Comparison of ENCODE assay signal across 35 mouse cellular contexts in the genomic region with DNA sequence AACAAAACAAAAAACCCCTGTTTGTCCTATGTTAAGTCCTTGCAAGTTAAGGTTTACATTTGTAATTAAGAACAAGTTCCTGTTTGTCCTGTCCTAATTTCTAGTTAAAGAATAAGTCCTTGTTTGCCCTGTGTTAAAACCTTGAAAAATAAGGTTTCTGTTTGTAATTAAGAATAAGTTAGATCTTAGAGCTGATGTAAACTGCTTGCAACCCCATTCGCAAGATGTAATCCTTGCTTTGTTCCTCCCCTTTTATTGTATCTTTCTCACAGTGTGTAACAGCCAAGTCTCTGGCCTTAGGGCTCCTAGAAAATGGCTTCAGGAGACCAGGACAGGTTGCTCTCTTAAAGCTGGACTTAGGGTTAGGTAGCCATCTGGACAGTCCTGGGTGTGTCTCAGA.
"Had no signal": no experiment of that assay in that cellular context is flagged by ENCODE, and none has a peak within 500 bp of the region (broad histone marks: within the 10 kb centered on the region; RNA-seq: fewer than 3 reads in every experiment).

No protein-coding gene starts in this region.

- H3K9me3 ChIP-seq: heart, embryonic 10.5 days; heart, embryonic 12.5 days; heart, embryonic 13.5 days; heart, embryonic 15.5 days; hindbrain, embryonic 10.5 days; hindbrain, embryonic 12.5 days; hindbrain, embryonic 13.5 days; hindbrain, embryonic 15.5 days; intestine, embryonic 15.5 days; kidney, embryonic 15.5 days had no signal

- H3K9ac ChIP-seq: heart, embryonic 12.5 days; heart, embryonic 13.5 days; heart, embryonic 15.5 days; hindbrain, embryonic 12.5 days; hindbrain, embryonic 13.5 days; hindbrain, embryonic 14.5 days; hindbrain, embryonic 15.5 days; intestine, embryonic 15.5 days; kidney, embryonic 15.5 days had no signal

- H3K4me2 ChIP-seq: heart, embryonic 11.5 days; heart, embryonic 12.5 days; heart, embryonic 13.5 days; heart, embryonic 15.5 days; hindbrain, embryonic 12.5 days; hindbrain, embryonic 13.5 days; hindbrain, embryonic 14.5 days; hindbrain, embryonic 15.5 days; intestine, embryonic 15.5 days; kidney, embryonic 15.5 days had no signal

- H3K4me1 ChIP-seq: heart, embryonic 10.5 days; heart, embryonic 12.5 days; heart, embryonic 13.5 days; heart, embryonic 15.5 days; hindbrain, embryonic 10.5 days; hindbrain, embryonic 12.5 days; hindbrain, embryonic 13.5 days; hindbrain, embryonic 15.5 days; intestine, embryonic 15.5 days had no signal

- H3K27me3 ChIP-seq: heart, embryonic 12.5 days; heart, embryonic 13.5 days; heart, embryonic 15.5 days; hindbrain, embryonic 12.5 days; hindbrain, embryonic 13.5 days; hindbrain, embryonic 15.5 days; intestine, embryonic 15.5 days; kidney, embryonic 15.5 days had no signal

- H3K4me3 ChIP-seq: heart, embryonic 10.5 days; heart, embryonic 12.5 days; heart, embryonic 13.5 days; heart, embryonic 15.5 days; hindbrain, embryonic 10.5 days; hindbrain, embryonic 12.5 days; hindbrain, embryonic 13.5 days; hindbrain, embryonic 15.5 days; intestine, embryonic 15.5 days; kidney, embryonic 15.5 days; layer of hippocampus, adult 2 months; left cerebral cortex, adult 2 months had no signal

- ATAC-seq: hindbrain, embryonic 16.5 days; hindbrain, postnatal 0 days; inflammation-experienced regulatory T-cells, adult 6 months; intestine, embryonic 15.5 days; intestine, embryonic 16.5 days; intestine, postnatal 0 days had no signal

- DNase-seq: heart, postnatal 10 days; heart, postnatal 14 days; heart, postnatal 36 days; kidney, adult 11 months; kidney, adult 18-20 months; kidney, adult 2 months; kidney, adult 8-10 months; kidney, adult 9 months; kidney, postnatal 10 days; kidney, postnatal 14 days; kidney, postnatal 25 days; kidney, postnatal 36 days; kidney, postnatal 4 days; layer of hippocampus, adult 9-11 months; layer of hippocampus, postnatal 36 days had no signal

- H3K27ac ChIP-seq: heart, embryonic 10.5 days; heart, embryonic 13.5 days; heart, embryonic 15.5 days; hindbrain, embryonic 10.5 days; hindbrain, embryonic 12.5 days; hindbrain, embryonic 13.5 days; hindbrain, embryonic 14.5 days; hindbrain, embryonic 15.5 days; hindbrain, postnatal 0 days; intestine, embryonic 15.5 days; kidney, embryonic 15.5 days; kidney, postnatal 0 days; layer of hippocampus, adult 2 months; left cerebral cortex, adult 2 months had no signal

- H3K36me3 ChIP-seq: heart, embryonic 10.5 days; heart, embryonic 12.5 days; heart, embryonic 13.5 days; heart, embryonic 15.5 days; hindbrain, embryonic 10.5 days; hindbrain, embryonic 12.5 days; hindbrain, embryonic 13.5 days; hindbrain, embryonic 15.5 days; intestine, embryonic 15.5 days; kidney, embryonic 15.5 days had no signal
